Mouse (Mus musculus) midbrain, embryonic 12.5 days (tissue): ENCODE measurements at regions not wholly inside any gene's neighbourhood (a gene's known extent, or its start where the extent isn't known, plus 50 kb on each side); places are given as distances from the start of the nearest gene placed in this dataset.
A peak's percentile ranks its signal among the peaks of the same experiment; 100 is the strongest.

Source experiments
- ATAC-seq: fragments of 200-750 bp; cut with Nextera tagmentation; 2 replicates; pipeline ENCODE4 v1.8.0; 2017; ENCODE audit warnings: low read depth, moderate TSS enrichment, moderate library complexity; ENCODE audit not compliant: low FRiP score
- H3K27ac ChIP-seq: fragments of 300-500 bp; sonication (generic); replicated peaks from 2 replicates; pipeline ENCODE4 v1.5.1; 2016; ENCODE audit warnings: mild to moderate bottlenecking
- H3K27me3 ChIP-seq: fragments of 300-500 bp; sonication (generic); 2 replicates; pipeline ENCODE4 v1.6.1; 2016; ENCODE audit warnings: mild to moderate bottlenecking
- H3K36me3 ChIP-seq: fragments of 300-500 bp; sonication (generic); 2 replicates; pipeline ENCODE4 v1.6.1; 2016
- H3K4me1 ChIP-seq: fragments of 300-500 bp; sonication (generic); 2 replicates; pipeline ENCODE4 v1.6.1; 2016
- H3K4me2 ChIP-seq: fragments of 300-500 bp; sonication (generic); replicated peaks from 2 replicates; pipeline ENCODE4 v1.6.1; 2016; ENCODE audit warnings: mild to moderate bottlenecking, moderate library complexity
- H3K4me3 ChIP-seq: fragments of 300-500 bp; sonication (generic); 2 replicates; pipeline ENCODE4 v1.5.1; 2016; ENCODE audit warnings: mild to moderate bottlenecking
- H3K9ac ChIP-seq: fragments of 300-500 bp; sonication (generic); replicated peaks from 2 replicates; pipeline ENCODE4 v1.6.1; 2016; ENCODE audit warnings: mild to moderate bottlenecking, moderate library complexity
- H3K9me3 ChIP-seq: fragments of 300-500 bp; sonication (generic); 2 replicates; pipeline ENCODE4 v1.6.1; 2016; ENCODE audit warnings: mild to moderate bottlenecking
- WGBS: fragments of 180-500 bp; shearing (Covaris S2); methylation state at CpG from one replicate; pipeline ENCODE4 v1.1.7; 2016; 5-methylcytosine and 5-hydroxymethylcytosine counted together

DNA sequence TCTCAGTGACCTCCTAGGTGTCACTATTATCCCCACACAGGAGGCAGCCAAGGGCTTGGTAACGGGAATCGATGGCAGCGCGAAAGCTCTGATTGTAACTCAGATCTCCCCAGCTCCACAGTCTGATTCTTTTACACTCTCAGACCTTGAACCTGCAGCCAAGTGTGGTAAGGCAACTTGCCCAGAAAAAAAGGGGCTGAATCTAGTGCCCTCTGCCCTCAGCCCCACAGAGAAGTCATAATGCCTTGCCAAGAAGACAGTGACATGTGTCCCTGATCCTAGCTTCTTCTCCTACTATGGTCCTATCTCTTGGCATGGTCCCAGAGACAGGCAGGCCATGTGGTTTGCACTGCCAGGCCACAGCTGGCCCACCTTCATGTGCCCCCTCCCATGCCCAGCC, 68.6 kb upstream of the Pja1 start:
- H3K27ac ChIP-seq: no peak overlapping the region

DNA sequence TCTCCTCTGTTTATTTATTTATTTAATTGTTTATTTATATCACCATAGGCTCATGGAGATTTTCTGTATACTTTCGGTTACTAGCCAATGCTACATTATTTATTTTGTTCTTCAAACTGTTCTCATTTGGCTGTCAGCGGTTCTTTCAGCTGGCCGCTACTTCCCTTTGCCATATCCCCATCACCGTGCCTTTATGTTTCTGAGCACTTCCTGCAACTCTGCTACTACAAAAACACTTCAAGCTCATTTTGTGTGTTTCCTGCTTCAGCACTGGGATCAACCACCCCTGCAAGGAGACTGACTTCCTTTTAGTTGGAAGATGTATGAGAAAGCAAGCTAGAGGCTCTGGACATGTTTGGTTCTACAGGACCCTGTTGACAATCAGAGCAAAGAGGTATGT, 66.7 kb upstream of the Pja1 start:
- H3K4me1 ChIP-seq: peaks cover 7% of the 10 kb centered on the region; the same call in 1 of the 2 replicates
- H3K9me3 ChIP-seq: no peaks in the 10 kb centered on the region
- H3K4me3 ChIP-seq: no peak overlapping the region
- H3K27me3 ChIP-seq: peaks cover 87% of the 10 kb centered on the region
- H3K36me3 ChIP-seq: no peaks in the 10 kb centered on the region
- WGBS: 86% methylated on average over 4 of the region's 4 CpGs
- H3K27ac ChIP-seq: no peak overlapping the region
- no peak overlapping the region for H3K4me2 ChIP-seq
- no peak for ATAC-seq
- no peak overlapping the region for H3K9ac ChIP-seq

More for the DNA sequence above, 68.6 kb upstream of the Pja1 start:
- WGBS: 89% methylated on average over 4 of the region's 4 CpGs
- no peak for ATAC-seq
- no peaks in the 10 kb centered on the region for H3K9me3 ChIP-seq
- H3K4me1 ChIP-seq: peaks cover 7% of the 10 kb centered on the region; the same call in 1 of the 2 replicates
- no peak overlapping the region for H3K4me3 ChIP-seq
- H3K4me2 ChIP-seq: no peak overlapping the region
- H3K9ac ChIP-seq: no peak overlapping the region
- no peaks in the 10 kb centered on the region for H3K36me3 ChIP-seq
- peaks cover 81% of the 10 kb centered on the region for H3K27me3 ChIP-seq

DNA sequence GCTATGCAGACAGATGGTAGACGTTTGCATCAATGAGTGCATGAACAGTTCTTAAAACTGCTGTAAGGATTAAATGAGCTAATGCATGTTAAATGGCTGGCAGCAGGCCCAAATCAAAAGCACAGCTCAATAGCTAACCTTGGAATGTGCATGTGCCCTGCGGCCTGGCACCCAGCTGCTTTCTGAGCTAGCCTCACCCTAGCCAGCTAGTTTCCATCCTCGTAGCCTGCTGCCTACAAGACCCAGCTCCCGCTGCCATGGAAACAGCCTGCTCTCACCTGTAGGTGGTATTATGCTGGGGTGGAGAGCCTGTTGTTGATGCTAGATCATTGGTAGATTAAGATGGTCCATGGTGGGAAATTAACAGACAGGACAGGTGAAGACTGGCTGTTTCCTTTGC, 63.8 kb upstream of the Pja1 start:
- Histone ChIP-seq H3K27me3 (peaks cover 88% of the 10 kb centered on the region), H3K9ac (no peak overlapping the region), H3K4me2 (no peak overlapping the region), H3K9me3 (no peaks in the 10 kb centered on the region), H3K36me3 (no peaks in the 10 kb centered on the region), H3K27ac (no peak overlapping the region), H3K4me1 (peaks cover 3% of the 10 kb centered on the region; the same call in 1 of the 2 replicates), H3K4me3 (no peak overlapping the region)
- WGBS: 69% methylated on average over 4 of the region's 4 CpGs
- ATAC-seq: no peak

DNA sequence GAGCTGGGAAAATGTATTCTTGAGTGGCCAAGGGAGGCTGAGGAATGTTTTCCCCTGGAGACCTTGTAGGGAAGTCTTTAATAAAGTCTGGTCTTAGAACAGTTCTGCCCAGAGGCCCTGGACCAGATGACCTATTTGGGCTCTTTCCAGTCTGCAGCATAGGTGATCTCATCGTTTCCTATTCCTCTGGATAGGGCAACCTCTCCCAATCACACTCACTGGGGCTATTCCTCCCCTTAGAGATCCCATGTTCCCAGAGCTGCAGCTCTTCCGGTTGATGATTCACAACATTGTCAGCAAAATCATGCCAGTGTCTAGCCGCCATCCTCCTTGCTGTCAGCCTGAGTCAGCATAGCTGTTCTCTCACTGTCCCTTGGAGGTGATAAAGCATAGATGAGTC, 60.1 kb upstream of the Pja1 start:
- Histone ChIP-seq H3K27ac (no peak overlapping the region), H3K4me3 (no peak overlapping the region), H3K4me1 (no peaks in the 10 kb centered on the region), H3K36me3 (no peaks in the 10 kb centered on the region), H3K9me3 (no peaks in the 10 kb centered on the region), H3K9ac (no peak overlapping the region), H3K4me2 (no peak overlapping the region), H3K27me3 (peaks cover 81% of the 10 kb centered on the region)
- no peak for ATAC-seq
- 89% methylated on average over 3 of the region's 3 CpGs for WGBS

DNA sequence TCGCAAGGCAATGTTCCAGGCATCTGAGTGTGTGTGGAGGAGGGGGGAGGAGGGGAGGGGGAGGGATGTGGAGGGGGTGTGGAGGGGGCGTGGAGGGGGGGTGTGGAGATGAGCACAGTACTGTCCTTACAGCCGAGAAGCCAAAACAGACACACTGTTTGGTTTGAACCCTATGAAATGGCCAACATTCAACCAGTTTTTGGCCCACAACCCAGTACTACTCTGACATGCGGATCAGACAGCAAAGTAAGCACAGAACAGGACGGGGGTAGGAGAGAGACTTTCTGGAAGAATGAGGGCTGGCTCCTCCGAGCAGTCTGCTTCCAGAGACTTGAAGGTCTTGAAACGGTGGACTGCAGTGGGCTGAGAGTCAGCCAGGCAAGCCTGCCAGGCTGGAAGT, 59.4 kb upstream of the Pja1 start:
- ATAC-seq: no peak
- Histone ChIP-seq H3K27me3 (peaks cover 81% of the 10 kb centered on the region), H3K4me3 (no peak overlapping the region), H3K4me2 (no peak overlapping the region), H3K27ac (no peak overlapping the region), H3K36me3 (no peaks in the 10 kb centered on the region), H3K9me3 (no peaks in the 10 kb centered on the region), H3K9ac (no peak overlapping the region), H3K4me1 (no peaks in the 10 kb centered on the region)
- 75% methylated on average over 6 of the region's 7 CpGs for WGBS

DNA sequence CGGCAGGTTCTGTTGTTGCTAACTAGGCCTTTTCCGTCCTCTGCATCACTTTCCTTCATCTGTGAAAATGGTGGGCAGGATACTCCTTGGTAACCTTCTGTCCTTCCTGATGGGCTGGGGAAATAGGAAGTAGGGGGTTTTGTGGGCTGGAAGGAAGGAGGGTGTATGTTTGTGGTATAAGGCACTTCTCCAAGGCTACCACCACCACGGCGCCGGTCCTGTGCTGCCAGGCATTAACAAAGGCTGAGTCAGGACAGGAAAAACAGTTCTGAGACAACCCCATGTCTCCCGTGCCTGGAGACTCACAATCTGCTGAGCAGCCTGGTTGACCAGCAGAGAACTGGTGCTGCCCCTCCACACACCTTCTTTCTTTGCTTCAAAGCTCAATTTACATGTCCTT, 52.2 kb upstream of the Pja1 start:
- peaks cover 77% of the 10 kb centered on the region for H3K27me3 ChIP-seq
- 41% methylated on average over 6 of the region's 6 CpGs for WGBS
- H3K4me3 ChIP-seq: no peak overlapping the region
- H3K4me2 ChIP-seq: no peak overlapping the region
- H3K27ac ChIP-seq: no peak overlapping the region
- no peaks in the 10 kb centered on the region for H3K9me3 ChIP-seq
- H3K36me3 ChIP-seq: no peaks in the 10 kb centered on the region
- no peak for ATAC-seq
- no peak overlapping the region for H3K9ac ChIP-seq
- peaks cover 18% of the 10 kb centered on the region for H3K4me1 ChIP-seq

DNA sequence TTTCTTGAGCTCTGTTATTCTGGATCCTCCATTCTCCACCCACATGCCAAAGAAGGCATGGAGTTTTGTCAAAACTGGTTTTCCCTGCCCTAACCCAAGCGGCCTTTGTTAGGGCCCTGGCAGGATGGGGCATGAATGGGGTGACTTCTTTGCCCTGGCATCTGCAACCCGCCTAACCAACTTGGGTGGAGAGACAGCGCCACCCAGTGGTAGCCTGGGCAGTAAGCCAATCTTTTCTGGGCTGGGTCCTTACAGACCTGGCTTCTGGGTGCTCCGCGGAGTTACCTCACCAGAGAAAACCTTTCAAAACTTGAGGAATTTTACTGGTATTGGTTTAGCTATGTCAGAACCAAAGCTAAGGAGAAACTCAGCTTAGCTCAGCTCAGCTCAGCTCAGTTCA, 51.8 kb upstream of the Pja1 start:
- Histone ChIP-seq H3K4me2 (no peak overlapping the region), H3K4me3 (no peak overlapping the region), H3K9ac (no peak overlapping the region), H3K9me3 (no peaks in the 10 kb centered on the region), H3K27me3 (peaks cover 77% of the 10 kb centered on the region), H3K4me1 (peaks cover 22% of the 10 kb centered on the region), H3K27ac (peak overlapping the region; percentile 73), H3K36me3 (no peaks in the 10 kb centered on the region)
- WGBS: 22% methylated on average over 5 of the region's 5 CpGs
- peak; percentile 66 for ATAC-seq

DNA sequence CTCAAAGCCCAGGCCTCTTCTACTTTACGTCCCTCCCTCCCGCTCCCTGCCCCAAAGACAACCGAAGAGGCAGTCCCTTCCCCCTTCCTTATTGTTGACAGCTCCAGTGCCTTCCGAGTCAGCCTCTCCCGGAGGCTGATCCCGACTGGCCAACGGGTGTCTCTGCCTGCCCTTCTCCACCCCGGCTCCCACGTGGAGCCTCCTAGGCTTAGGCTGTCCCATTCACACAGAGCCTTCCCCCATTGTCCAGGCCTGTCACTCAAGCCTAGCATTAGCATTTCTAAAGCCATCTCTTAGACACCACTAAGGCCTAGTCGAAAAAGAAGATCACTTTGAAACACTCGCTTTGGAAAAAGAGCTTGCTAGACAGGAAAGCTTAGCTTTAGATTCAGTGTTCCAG, 51.2 kb upstream of the Pja1 start:
- Histone ChIP-seq H3K9ac (no peak overlapping the region), H3K27ac (peak overlapping the region; percentile 73), H3K4me1 (peaks cover 26% of the 10 kb centered on the region)

DNA sequence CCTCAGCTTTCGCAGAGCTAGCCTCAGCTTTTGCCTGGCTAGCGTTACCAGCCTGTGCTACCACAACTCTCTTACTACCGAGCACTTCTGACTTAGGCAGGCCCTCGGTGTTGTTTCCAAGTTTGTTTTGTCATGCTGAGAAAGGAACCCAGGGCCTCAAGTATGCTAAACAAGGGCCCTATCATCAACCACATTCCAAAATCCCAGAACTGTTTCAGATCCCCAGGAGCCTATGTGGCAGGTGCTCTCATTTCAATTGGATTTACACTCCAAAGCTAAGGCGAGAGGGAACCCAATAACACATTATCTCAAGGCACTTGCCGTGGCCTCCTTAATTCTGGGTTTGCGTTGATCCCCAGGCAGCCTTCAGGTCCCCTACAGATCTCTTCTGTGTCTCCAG, 50.8 kb upstream of the Pja1 start:
- Histone ChIP-seq H3K4me2 (0 out of 2 replicates have a peak overlapping the region, but pooled peaks have one; percentile 13), H3K27me3 (peaks cover 82% of the 10 kb centered on the region), H3K4me3 (no peak overlapping the region), H3K27ac (peak overlapping the region; percentile 73; the same call in 1 of the 2 replicates), H3K9me3 (no peaks in the 10 kb centered on the region), H3K9ac (no peak overlapping the region), H3K4me1 (peaks cover 31% of the 10 kb centered on the region), H3K36me3 (no peaks in the 10 kb centered on the region)
- 0 out of 2 replicates have a peak, but pooled peaks have one; percentile 1 for ATAC-seq
- 31% methylated on average over 7 of the region's 7 CpGs for WGBS

More for the DNA sequence above, 51.2 kb upstream of the Pja1 start:
- Histone ChIP-seq H3K27me3 (peaks cover 79% of the 10 kb centered on the region), H3K36me3 (no peaks in the 10 kb centered on the region), H3K4me2 (0 out of 2 replicates have a peak overlapping the region, but pooled peaks have one; percentile 13), H3K4me3 (no peak overlapping the region), H3K9me3 (no peaks in the 10 kb centered on the region)
- peak; percentile 97 for ATAC-seq
- WGBS: 20% methylated on average over 11 of the region's 11 CpGs
